Mouse (Mus musculus): ENCODE data around the gene Arhgap17.

Arhgap17 gene

DNA sequence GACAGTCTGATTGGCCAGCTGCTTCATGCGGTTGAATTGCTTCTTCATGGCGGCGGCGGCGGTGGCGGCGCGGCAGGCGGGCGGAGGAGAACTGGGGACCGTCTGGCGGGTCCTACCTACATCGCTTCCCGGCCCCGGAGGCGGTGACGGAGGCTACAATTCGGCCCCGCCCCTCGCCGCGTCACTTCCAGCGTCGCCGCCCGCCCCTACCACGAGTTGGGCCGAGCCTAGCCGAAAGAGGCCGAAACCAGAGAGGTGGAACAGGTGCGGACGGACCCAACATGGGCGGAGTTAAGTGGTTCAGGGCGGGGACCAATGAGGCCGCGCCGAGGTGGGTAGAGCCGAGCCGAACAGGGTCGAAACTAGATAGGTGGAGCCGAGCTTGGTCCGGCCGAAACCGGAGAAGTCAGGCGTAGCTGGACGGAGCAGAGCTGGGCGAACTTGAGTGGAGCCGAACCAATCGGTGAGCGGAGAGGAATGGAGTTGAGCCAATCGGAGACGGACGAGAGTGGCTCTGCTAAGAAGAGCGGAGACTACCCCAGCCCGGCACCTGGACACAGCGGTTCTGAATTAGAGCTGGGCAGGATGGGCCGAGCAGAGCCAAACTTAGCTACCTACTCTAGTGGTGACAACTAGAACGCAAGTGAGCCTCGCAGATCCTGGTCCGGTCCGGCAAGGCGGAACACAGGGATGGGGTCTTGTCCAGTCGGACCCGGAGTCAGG is at the start of gene Arhgap17, which contains the start of gene Lcmt1:
Gene Arhgap17 (minus strand): TSS at position 157 of the 723 bp plus-strand sequence.
Gene Lcmt1 (plus strand): TSS at position 26 of the 723 bp plus-strand sequence.
- in situ Hi-C loops (cut with MseI, MboI) = no loop called here

DNA sequence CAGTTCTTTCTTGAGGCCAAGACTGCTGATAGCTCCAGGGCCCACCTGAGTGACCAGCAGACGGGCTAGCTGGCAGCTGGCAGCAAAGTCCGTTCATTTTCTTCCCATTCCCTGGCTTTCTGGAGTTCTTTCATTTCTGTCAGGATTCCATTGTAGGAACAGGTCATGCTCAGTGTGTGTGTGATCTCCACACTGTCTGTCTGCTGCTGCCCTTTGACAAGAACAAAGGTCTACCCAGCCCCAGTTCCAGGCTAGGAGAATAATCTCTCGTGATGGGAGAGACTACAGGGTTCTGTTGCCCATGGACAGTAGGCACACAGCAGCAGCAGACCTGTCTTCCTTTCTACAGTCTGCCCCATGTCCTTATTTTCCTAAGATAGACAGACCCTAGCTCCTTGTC is 47.9 kb upstream of the Arhgap17 start:
- in situ Hi-C loops (cut with MseI, MboI) = no loop called here

DNA sequence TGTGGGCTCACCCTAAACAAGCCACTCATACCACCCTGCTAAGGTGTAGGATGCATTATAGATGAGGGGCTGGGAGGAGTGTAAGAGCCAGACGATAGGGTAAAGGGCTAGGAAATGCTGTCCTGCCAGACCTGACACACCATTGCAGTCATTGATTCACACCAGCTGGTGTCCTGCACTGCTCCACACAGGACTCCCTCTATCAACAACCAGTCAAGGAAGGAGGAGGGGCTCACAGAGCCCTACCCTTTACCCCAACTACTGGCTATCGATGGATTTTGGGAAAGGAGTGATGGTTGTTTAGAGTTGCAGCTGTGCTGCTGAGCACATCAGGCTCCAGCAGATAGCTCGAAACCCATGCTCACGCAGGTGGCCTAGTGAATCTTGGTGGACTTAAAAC is 47.1 kb upstream of the Arhgap17 start:
- in situ Hi-C loops (cut with MseI, MboI) = no loop called here

DNA sequence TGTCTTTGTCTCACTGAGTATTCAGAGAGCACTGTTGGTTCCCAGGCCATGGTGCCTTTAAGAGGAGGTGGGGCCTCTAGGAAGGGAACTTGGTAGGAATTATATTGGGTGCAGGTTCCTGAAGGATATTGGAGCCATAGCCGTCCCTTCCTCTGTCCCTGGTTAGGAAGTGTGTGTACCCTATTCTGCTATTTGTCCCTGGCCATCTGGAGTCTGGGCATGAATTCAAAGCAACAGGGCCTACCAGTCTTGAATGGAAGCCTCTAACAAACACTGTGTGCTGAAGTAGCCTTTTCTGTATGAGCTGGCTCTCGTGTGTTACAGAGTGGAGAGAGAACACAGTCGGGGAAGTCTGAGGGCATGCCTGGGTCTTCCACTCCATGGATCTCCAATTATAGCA is 42.4 kb upstream of the Arhgap17 start:
- in situ Hi-C loops (cut with MseI, MboI) = no loop called here

DNA sequence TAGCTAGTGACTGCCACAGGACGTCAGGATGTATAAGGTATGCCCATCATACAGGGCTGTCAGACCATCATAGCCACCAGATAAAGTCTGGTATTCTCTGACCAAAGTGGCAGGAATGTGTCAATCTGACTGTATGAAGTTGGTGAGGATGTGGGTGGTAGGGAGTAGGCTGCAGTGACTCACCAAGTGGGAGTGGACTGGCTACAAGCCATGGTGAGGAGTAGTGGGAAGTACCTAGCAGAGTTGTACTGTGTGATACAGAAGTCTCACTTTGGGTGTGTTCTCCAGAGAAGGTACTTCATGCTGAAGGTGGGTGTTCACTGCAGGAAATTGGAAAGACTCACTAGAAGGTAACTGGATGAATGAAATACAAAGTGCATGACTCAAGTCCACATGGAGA is 41.4 kb upstream of the Arhgap17 start:
- in situ Hi-C loops (cut with MseI, MboI) = no loop called here

DNA sequence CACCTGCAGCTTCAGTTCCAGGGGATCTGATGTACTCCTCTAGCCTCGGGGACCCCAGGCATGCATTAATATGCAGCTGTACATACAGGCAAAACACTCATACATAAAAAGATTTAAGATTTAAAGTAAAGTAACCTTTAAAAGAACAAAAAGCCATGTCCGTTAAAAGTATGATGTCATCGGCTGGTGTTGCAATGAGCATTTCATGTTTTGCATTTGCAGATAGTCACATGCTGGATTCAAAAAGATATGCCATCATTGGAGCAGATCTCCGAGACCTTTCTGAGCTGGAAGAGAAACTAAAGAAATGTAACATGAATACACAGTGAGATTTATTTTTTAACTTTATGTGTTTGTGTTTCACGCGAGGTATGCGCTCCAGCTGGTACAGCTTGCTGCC is 40.8 kb upstream of the Arhgap17 start:
- in situ Hi-C loops (cut with MseI, MboI) = no loop called here

DNA sequence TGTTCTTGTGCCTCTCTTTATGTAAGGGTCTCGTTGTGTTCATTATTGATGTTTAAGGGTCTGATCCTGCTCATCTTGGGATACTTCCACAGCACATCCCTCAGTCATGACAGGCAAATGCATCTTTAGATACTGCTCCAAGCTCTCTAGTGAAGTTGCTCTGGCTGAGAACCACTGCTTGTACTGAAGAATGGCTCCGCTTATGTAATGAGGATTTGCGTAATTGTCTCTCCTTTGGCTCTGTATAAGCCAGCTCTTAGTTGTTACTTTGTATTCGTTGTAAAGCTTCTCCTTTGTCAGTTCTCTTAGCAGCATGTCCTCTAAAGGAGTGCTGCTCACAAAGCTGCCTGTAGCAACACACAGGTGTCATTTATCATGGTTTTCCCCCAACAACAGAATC is 37.3 kb upstream of the Arhgap17 start:
- in situ Hi-C loops (cut with MseI, MboI) = no loop called here

DNA sequence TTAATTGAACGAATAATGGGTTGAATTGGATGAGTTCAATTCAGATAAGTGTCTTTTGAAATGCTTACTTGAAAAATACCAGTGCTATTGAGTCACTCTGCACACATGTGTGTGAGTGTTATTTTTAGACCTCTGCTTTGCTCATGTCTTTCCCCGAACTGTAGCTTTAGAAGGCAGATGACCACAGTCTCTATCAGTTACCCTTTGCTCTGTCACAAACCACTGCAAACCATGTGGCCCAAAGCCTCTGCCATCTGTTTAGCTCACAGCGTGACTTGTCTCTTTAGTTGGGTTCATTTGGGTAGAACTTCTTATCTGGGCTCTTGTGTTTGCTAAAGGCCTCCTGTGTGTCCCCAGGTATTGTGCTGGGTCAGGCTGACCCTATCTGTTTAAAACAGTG is 35.9 kb upstream of the Arhgap17 start:
- in situ Hi-C loops (cut with MseI, MboI) = no loop called here

DNA sequence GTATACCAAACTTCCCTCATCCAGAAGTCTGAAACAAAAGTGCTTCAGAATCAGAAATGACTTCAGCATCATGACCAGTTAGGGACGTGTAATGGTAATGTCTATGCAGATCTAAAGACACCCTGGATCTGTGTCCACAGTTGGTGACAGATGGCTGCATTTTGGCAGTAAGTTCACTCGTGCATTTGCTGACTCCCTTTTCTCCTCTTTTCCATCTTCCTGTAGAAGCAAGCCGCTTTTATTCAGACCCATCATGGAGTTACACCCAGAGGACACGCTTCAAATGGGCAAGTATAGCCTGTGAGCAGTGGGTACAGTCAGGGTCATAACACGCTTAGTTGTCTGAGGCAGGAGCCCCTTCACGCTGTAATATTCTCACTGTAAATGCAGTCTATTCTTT is 34.5 kb upstream of the Arhgap17 start:
- in situ Hi-C loops (cut with MseI, MboI) = loop anchor here in 1 of 2 experiments (5.0 kb wide), 1 partner anchor 63 kb away; no protein-coding TSS in a partner anchor

DNA sequence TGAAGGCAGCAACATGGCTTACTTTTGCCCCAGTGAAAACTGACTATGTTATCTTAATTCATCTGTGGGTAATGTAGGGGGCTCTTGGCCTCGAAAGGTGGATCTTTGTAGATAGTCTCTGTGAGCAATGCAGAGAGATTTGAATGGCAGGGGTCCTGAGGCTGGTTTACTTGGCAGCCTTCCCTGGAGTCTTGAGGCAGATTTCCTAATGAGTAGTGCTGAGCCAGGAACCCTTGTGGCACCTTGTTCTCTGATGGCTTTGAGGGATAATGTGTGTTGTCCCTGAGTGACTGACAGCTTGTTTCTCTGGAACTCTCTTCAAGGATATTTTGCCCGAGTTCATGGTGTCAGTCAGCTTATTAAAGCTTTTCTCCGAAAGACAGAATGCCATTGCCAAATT is 31.4 kb upstream of the Arhgap17 start:
- in situ Hi-C loops (cut with MseI, MboI) = loop anchor here in 1 of 2 experiments (5.0 kb wide), 1 partner anchor 66 kb away; no protein-coding TSS in a partner anchor

DNA sequence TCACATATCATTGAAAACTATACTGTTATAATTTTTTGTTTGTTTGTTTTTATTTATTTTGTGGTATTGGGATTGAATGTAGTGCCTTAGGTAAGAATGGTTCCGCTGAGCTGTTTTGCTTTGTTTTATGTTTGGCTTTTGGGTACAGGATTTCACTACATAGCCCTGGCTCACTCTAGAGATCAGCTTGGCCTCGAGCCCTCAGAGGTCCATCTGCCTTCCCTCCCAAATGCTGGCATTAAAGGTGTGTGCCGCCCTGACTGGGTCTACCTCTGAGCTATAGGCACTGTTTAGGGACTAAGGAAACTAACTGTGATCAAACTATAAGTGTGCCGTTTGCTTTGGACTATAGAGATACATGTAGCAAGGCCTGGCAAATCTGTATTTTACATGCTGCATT is 29.6 kb upstream of the Arhgap17 start:
- in situ Hi-C loops (cut with MseI, MboI) = no loop called here

DNA sequence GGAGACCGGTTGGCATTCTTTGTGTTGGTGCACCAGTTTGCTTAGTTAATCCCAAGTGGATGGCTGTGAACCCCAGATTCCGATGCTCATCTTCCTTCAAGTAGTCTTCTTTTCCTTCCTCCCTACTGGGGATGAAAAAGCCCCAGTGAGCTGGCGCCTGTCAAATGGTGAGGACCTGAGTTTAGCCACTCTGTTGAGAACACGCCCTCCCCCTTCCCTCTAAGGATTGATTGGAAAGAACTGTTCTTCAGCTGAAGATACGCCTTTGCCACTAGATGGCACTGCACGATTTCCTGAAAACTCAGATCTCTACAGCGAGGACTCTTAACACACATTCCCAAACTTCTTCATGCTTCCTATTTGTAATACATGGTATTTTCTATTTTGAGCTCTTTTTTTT is 29.1 kb upstream of the Arhgap17 start:
- in situ Hi-C loops (cut with MseI, MboI) = no loop called here

DNA sequence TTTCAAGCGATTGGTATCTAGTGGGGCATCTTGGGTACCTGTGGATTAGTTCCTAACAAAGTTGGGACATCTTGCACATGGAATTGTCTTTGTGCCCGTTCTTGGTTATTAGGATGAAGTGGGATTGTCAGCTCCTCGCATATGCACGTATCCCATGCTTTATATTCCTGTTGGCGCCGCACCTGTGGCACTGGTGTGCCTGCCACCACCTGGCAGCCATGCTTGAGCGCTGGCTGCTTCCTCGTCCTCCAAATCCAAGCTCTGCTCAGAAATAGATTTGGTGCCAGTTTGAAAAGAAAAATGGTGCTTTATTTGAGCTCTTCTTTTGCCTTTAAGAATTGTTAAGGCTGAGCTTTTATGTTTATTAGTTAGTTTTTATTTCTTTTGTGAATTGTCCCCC is 28.2 kb upstream of the Arhgap17 start:
- in situ Hi-C loops (cut with MseI, MboI) = no loop called here

DNA sequence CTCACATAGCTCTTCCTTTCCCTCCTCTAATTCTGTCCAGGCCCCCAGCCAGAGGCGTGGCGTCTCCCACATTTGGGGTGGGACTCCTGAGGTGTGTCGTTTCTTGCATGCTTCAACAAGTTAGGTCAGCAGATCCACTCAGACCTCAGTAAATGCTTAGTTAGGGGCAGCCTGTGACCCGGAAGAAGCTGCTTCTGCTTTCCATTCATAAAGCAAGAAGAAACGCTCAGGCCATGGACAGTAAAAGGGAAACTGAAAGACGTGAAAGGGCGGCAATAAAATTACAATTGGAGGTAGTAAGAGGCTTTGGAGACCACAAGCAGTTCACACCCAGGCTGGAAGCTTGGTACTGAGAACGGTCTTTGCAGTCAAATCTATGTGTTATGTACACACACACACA is 27.7 kb upstream of the Arhgap17 start:
- in situ Hi-C loops (cut with MseI, MboI) = no loop called here

DNA sequence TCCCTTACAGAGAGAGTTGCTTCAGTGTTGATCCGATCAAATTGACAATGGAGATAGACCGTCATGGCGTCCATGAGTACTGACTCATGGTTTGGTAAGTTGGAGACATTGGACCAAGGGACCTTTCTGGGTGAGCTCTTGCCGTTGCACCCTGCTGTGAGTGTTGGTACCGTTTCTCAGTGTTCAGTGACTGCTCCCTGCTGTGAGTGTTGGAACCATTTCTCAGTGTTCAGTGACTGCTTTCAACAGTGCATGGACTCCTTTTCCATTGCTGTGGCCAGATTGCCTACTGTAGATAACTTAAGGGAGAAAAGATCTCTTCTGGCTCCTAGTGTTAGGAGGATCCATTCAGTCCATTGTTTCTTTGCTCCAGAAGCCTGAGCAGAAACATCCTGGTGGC is 27.2 kb upstream of the Arhgap17 start:
- in situ Hi-C loops (cut with MseI, MboI) = no loop called here

DNA sequence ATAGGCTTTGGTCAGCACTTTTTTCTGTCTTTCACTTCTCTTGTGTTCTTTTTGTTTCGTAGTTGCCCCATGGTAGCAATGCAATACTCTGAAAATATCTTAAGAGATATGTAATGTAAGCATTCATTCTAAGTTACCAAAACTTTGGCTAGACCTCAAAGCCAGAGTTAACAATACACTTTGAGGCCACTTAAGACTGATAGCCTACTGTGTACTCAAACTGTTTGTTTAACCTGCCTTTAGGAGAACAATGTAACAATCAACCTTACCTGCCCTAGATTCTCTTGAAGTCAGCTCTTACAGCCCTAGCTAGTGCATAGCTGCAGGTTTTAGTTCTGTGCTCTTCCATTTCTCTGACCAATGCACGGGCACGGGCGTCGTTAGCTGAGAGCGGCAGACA is 24.6 kb upstream of the Arhgap17 start:
- in situ Hi-C loops (cut with MseI, MboI) = no loop called here

DNA sequence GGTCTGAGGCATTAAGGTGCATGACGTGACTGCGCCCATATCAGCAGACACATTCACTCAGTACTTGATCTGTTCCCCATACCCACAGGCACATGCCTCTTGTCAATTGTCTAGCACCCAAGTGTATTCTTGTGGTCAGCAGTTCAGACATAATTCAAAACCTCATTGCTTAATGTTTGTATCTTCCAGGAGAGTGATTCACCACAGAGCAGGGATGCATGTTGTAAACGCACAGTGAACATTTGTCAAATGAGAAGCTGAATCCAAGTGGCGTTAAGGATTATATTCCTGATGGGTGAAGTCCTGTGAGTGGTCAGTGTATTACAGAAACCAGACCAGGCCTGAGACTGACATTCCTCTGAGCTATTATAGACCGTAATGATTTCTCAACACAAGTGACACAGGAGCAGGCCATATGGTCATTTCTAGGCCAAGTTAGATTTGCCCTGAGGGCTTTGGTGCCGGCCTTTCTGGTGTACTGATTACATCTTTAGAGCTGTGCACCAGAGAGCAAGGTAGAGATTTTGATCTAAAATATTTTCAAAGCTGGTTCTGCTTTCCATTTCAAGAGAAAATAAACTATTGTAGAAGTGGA is 20.1 kb upstream of the Arhgap17 start:
- in situ Hi-C loops (cut with MseI, MboI) = no loop called here

DNA sequence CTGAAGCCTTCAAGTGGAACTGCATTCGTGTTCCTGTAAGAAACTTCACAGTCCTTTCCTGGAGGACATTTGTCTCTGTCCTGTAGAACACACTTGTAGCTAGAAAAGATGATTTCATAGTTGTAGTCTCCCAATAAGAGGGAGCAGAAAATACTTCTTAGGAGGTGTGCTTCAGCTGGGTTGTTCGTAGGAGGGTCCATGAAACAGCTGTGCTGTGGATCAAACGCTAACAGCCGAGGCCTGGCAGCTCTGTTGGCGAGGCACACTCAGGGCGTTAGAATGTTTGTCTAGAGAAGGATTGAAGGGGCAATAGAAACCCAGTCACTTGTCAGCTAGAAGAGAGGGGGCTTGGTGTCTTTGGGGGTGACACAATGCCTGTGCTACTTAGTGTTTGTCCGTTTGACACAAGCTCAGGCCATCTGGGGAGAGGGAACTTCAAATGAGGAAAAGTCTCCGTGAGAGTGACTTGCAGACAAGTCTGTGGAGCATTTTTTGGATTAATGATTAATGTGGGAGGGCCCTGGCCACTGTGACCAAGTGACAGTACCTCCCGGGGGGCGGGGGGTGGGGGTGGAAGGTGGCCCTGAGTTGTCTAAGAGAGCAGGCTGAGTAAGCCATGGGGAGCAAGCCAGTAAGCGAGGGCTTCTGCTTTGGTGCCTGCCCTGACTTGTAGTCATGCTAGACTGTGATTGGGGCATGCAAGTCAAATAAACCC is 16.1 kb upstream of the Arhgap17 start:
- in situ Hi-C loops (cut with MseI, MboI) = no loop called here

DNA sequence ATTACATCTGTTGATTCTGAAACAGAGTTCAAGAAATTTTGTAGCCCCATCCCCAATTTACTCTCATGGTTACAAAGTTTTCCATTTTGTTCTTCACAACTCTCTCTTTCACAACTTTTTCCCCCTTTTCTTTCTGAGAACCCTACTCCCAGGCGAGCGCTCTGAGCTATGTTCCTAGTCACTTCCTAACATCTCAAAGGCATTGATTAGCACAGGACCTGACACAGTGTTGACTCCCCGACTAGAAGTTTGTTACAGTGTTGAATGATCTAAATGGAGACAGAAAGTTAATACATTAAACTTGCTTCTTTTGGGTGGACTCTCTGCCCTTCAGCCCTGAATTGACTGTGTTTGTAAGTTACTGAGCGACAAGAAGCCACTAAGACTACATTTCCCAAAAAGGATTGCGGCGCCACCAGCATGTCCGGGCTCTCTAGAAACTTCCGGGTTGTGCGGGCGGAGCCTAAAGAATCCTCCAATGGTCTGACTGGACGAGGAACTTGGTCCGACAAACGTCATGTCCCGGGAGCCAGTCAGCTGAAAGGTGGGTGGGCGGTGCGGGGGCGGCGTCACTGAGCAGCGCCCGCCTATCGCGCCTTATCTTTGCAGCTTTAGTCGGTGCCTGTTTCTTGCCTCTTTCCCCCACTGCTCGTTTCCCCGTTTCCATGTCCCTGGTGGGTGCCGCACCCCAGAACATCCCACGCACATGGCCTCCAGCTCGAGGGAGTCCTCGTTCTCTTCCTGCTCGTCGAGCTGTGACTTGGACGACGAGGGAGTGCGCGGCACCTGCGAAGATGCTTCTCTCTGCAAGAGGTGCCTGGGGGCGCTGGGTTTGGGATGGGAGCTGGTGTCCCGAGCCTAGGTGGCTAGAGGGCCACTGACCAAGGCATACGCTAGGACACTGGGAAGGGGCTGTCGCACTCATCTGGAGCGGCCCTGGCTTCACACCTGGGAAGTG is 8.0 kb upstream of the Arhgap17 start:
- in situ Hi-C loops (cut with MseI, MboI) = no loop called here

DNA sequence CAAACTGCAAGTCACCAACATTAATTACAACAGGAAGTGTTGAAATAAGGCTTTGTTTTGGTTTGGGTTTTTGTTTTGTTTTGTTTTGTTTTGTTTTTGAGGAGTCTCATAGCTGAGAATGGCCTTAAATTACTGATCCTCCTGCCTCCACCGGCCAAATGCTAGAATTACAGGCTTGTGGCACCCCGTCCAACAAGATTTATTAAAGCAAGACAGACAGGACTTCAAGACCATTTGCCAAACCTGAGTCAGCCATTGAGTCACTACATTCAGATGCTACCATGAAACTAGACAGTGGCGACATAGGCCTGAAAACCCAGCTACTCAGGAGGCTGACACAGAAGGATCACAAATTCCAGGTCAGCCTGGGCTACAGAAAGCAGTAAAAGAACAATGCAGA is 1.8 kb upstream of the Arhgap17 start:
- in situ Hi-C loops (cut with MseI, MboI) = no loop called here

DNA sequence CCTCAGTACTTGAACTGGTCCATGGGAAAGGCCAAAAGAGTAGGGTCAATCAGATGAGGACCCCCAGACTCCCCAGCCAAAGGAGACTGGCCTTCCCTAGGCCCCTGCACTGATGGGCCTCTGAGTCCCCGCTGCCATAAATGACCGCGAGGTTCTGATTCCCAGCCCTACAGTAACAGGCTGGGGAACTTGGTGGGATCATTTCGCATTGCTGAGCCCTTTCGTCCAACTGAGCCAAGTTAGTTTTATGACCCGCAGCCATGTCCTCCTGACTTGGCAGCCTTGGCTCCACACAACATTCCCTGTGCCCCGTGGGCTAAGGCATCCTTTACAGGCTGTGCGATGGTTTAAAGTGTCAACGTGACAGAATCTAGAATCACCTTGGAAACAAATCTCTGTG is 985 bp upstream of the Arhgap17 start:
- in situ Hi-C loops (cut with MseI, MboI) = no loop called here
